Mouse (Mus musculus): ENCODE measurements around the gene Dapp1. TPM values are rescaled to one million over a fixed set of nuclear protein-coding genes. Genes with fewer than 3 reads are reported as not detected.

The Dapp1 gene
- polyA plus RNA-seq, 1 experiment from 2014 or later: 3.0 TPM

- no peaks in the 10 kb centered on the region for H3K36me3 ChIP-seq (replicated peaks; ENCODE audit: control insufficient read depth, insufficient read depth)
- no peak overlapping the region for H3K27ac ChIP-seq
- ATAC-seq (ENCODE audit: low FRiP score): no peak
- 0 out of 2 replicates have a peak, but pooled peaks cover 4% of the 10 kb centered on the region for H3K4me1 ChIP-seq (replicated peaks; ENCODE audit: control insufficient read depth, insufficient read depth, low read length)
- WGBS: 72% methylated on average over 4 of the region's 4 CpGs
- H3K27me3 ChIP-seq (ENCODE audit: control insufficient read depth, insufficient read depth, low read length): no peaks in the 10 kb centered on the region
- H3K9ac ChIP-seq: no peak overlapping the region
- no peak overlapping the region for H3K4me3 ChIP-seq (replicated peaks; ENCODE audit: low read length)
- no peaks in the 10 kb centered on the region for H3K9me3 ChIP-seq (ENCODE audit: control insufficient read depth, low read length)
- DNase-seq (ENCODE audit: low spot score): no peak
- no peak overlapping the region for H3K4me2 ChIP-seq (replicated peaks)
Measured at GRCm38 (mm10) chr3:138012351-138012750, 31.0 kb upstream of the Dapp1 start.

- H3K4me3 ChIP-seq (replicated peaks; ENCODE audit: low read length): no peak overlapping the region
- WGBS: 85% methylated on average over 6 of the region's 6 CpGs
- no peaks in the 10 kb centered on the region for H3K36me3 ChIP-seq (replicated peaks; ENCODE audit: control insufficient read depth, insufficient read depth)
- no peak for ATAC-seq (ENCODE audit: low FRiP score)
- no peak overlapping the region for H3K27ac ChIP-seq
- H3K4me2 ChIP-seq (replicated peaks): no peak overlapping the region
- no peaks in the 10 kb centered on the region for H3K27me3 ChIP-seq (ENCODE audit: control insufficient read depth, insufficient read depth, low read length)
- no peak overlapping the region for H3K9ac ChIP-seq
- no peak for DNase-seq (ENCODE audit: low spot score)
- H3K9me3 ChIP-seq (ENCODE audit: control insufficient read depth, low read length): 0 out of 2 replicates have a peak, but pooled peaks cover 4% of the 10 kb centered on the region
- H3K4me1 ChIP-seq (replicated peaks; ENCODE audit: control insufficient read depth, insufficient read depth, low read length): no peaks in the 10 kb centered on the region
Measured at GRCm38 (mm10) chr3:138008152-138008551, 26.8 kb upstream of the Dapp1 start.

- Histone ChIP-seq H3K27me3 (ENCODE audit: control insufficient read depth, insufficient read depth, low read length) (no peaks in the 10 kb centered on the region), H3K4me3 (replicated peaks; ENCODE audit: low read length) (no peak overlapping the region), H3K4me1 (replicated peaks; ENCODE audit: control insufficient read depth, insufficient read depth, low read length) (no peaks in the 10 kb centered on the region), H3K9ac (no peak overlapping the region), H3K4me2 (replicated peaks) (no peak overlapping the region), H3K9me3 (ENCODE audit: control insufficient read depth, low read length) (0 out of 2 replicates have a peak, but pooled peaks cover 4% of the 10 kb centered on the region), H3K27ac (no peak overlapping the region), H3K36me3 (replicated peaks; ENCODE audit: control insufficient read depth, insufficient read depth) (no peaks in the 10 kb centered on the region)
- WGBS: 85% methylated on average over 3 of the region's 3 CpGs
- DNase-seq (ENCODE audit: low spot score): no peak
- no peak for ATAC-seq (ENCODE audit: low FRiP score)
Measured at GRCm38 (mm10) chr3:138006896-138007295, 25.6 kb upstream of the Dapp1 start.

GRCm38 (mm10) chr3:138003264-138003663, 21.9 kb upstream of the Dapp1 start:
- Histone ChIP-seq H3K4me1 (replicated peaks; ENCODE audit: control insufficient read depth, insufficient read depth, low read length) (no peaks in the 10 kb centered on the region), H3K9me3 (ENCODE audit: control insufficient read depth, low read length) (0 out of 2 replicates have a peak, but pooled peaks cover 4% of the 10 kb centered on the region), H3K36me3 (replicated peaks; ENCODE audit: control insufficient read depth, insufficient read depth) (no peaks in the 10 kb centered on the region), H3K4me2 (replicated peaks) (no peak overlapping the region), H3K27ac (no peak overlapping the region), H3K27me3 (ENCODE audit: control insufficient read depth, insufficient read depth, low read length) (no peaks in the 10 kb centered on the region), H3K4me3 (replicated peaks; ENCODE audit: low read length) (no peak overlapping the region), H3K9ac (no peak overlapping the region)
- DNase-seq (ENCODE audit: low spot score) (no peak), ATAC-seq (ENCODE audit: low FRiP score) (no peak)
- 90% methylated on average over 7 of the region's 7 CpGs for WGBS

GRCm38 (mm10) chr3:138002545-138002944, 21.2 kb upstream of the Dapp1 start:
- no peak for ATAC-seq (ENCODE audit: low FRiP score)
- no peaks in the 10 kb centered on the region for H3K27me3 ChIP-seq (ENCODE audit: control insufficient read depth, insufficient read depth, low read length)
- 0 out of 2 replicates have a peak, but pooled peaks cover 4% of the 10 kb centered on the region for H3K9me3 ChIP-seq (ENCODE audit: control insufficient read depth, low read length)
- no peak overlapping the region for H3K27ac ChIP-seq
- no peak for DNase-seq (ENCODE audit: low spot score)
- H3K4me2 ChIP-seq (replicated peaks): no peak overlapping the region
- WGBS: 89% methylated on average over 6 of the region's 6 CpGs
- H3K4me3 ChIP-seq (replicated peaks; ENCODE audit: low read length): no peak overlapping the region
- H3K9ac ChIP-seq: no peak overlapping the region
- no peaks in the 10 kb centered on the region for H3K4me1 ChIP-seq (replicated peaks; ENCODE audit: control insufficient read depth, insufficient read depth, low read length)
- no peaks in the 10 kb centered on the region for H3K36me3 ChIP-seq (replicated peaks; ENCODE audit: control insufficient read depth, insufficient read depth)

- H3K36me3 ChIP-seq (replicated peaks; ENCODE audit: control insufficient read depth, insufficient read depth): no peaks in the 10 kb centered on the region
- H3K9me3 ChIP-seq (ENCODE audit: control insufficient read depth, low read length): 0 out of 2 replicates have a peak, but pooled peaks cover 4% of the 10 kb centered on the region
- WGBS: 75% methylated on average over 4 of the region's 4 CpGs
- no peaks in the 10 kb centered on the region for H3K27me3 ChIP-seq (ENCODE audit: control insufficient read depth, insufficient read depth, low read length)
- H3K4me1 ChIP-seq (replicated peaks; ENCODE audit: control insufficient read depth, insufficient read depth, low read length): no peaks in the 10 kb centered on the region
- no peak overlapping the region for H3K4me3 ChIP-seq (replicated peaks; ENCODE audit: low read length)
- ATAC-seq (ENCODE audit: low FRiP score) (no peak), DNase-seq (ENCODE audit: low spot score) (no peak)
- no peak overlapping the region for H3K27ac ChIP-seq
- no peak overlapping the region for H3K4me2 ChIP-seq (replicated peaks)
- H3K9ac ChIP-seq: no peak overlapping the region
Measured at GRCm38 (mm10) chr3:138001865-138002264, 20.5 kb upstream of the Dapp1 start.

GRCm38 (mm10) chr3:138000724-138001069, 19.4 kb upstream of the Dapp1 start:
- H3K4me3 ChIP-seq (replicated peaks; ENCODE audit: low read length): no peak overlapping the region
- no peak overlapping the region for H3K27ac ChIP-seq
- H3K9ac ChIP-seq: no peak overlapping the region
- 0 out of 2 replicates have a peak, but pooled peaks cover 4% of the 10 kb centered on the region for H3K9me3 ChIP-seq (ENCODE audit: control insufficient read depth, low read length)
- ATAC-seq (ENCODE audit: low FRiP score) (no peak), DNase-seq (ENCODE audit: low spot score) (no peak)
- H3K36me3 ChIP-seq (replicated peaks; ENCODE audit: control insufficient read depth, insufficient read depth): no peaks in the 10 kb centered on the region
- no peaks in the 10 kb centered on the region for H3K4me1 ChIP-seq (replicated peaks; ENCODE audit: control insufficient read depth, insufficient read depth, low read length)
- H3K27me3 ChIP-seq (ENCODE audit: control insufficient read depth, insufficient read depth, low read length): no peaks in the 10 kb centered on the region
- H3K4me2 ChIP-seq (replicated peaks): no peak overlapping the region
- 77% methylated on average over 4 of the region's 4 CpGs for WGBS

GRCm38 (mm10) chr3:138000062-138000723, 18.8 kb upstream of the Dapp1 start:
- Histone ChIP-seq H3K27me3 (ENCODE audit: control insufficient read depth, insufficient read depth, low read length) (no peaks in the 10 kb centered on the region), H3K4me3 (replicated peaks; ENCODE audit: low read length) (no peak overlapping the region), H3K9me3 (ENCODE audit: control insufficient read depth, low read length) (0 out of 2 replicates have a peak, but pooled peaks cover 2% of the 10 kb centered on the region), H3K27ac (no peak overlapping the region), H3K4me1 (replicated peaks; ENCODE audit: control insufficient read depth, insufficient read depth, low read length) (0 out of 2 replicates have a peak, but pooled peaks cover under 1% of the 10 kb centered on the region), H3K4me2 (replicated peaks) (no peak overlapping the region), H3K9ac (no peak overlapping the region), H3K36me3 (replicated peaks; ENCODE audit: control insufficient read depth, insufficient read depth) (no peaks in the 10 kb centered on the region)
- 95% methylated on average over 8 of the region's 8 CpGs for WGBS
- DNase-seq (ENCODE audit: low spot score) (no peak), ATAC-seq (ENCODE audit: low FRiP score) (no peak)

GRCm38 (mm10) chr3:137999224-137999790, 18.0 kb upstream of the Dapp1 start:
- no peak for DNase-seq (ENCODE audit: low spot score)

More at GRCm38 (mm10) chr3:137999224-137999790, 18.0 kb upstream of the Dapp1 start:
- Histone ChIP-seq H3K9me3 (ENCODE audit: control insufficient read depth, low read length) (no peaks in the 10 kb centered on the region), H3K4me3 (replicated peaks; ENCODE audit: low read length) (no peak overlapping the region), H3K4me1 (replicated peaks; ENCODE audit: control insufficient read depth, insufficient read depth, low read length) (0 out of 2 replicates have a peak, but pooled peaks cover 4% of the 10 kb centered on the region), H3K27me3 (ENCODE audit: control insufficient read depth, insufficient read depth, low read length) (no peaks in the 10 kb centered on the region), H3K27ac (no peak overlapping the region), H3K9ac (no peak overlapping the region), H3K36me3 (replicated peaks; ENCODE audit: control insufficient read depth, insufficient read depth) (no peaks in the 10 kb centered on the region), H3K4me2 (replicated peaks) (no peak overlapping the region)
- no peak for ATAC-seq (ENCODE audit: low FRiP score)
- WGBS: 54% methylated on average over 9 of the region's 9 CpGs
